Mouse (Mus musculus) lung, postnatal 10 days (tissue): Measurements from ENCODE around the gene Scgb1b11.
"Not testable (repeated sequence)": the region's sequence is repeated elsewhere in the genome, so short reads cannot be mapped to it uniquely, and the experiment has no call there.

Experiments used
- DNase-seq: peaks from one replicate; pipeline ENCODE4 v3.0.0; 2021

Gene Scgb1b11

GRCm38 (mm10) chr7:32222540-32222939 is at the start of gene Scgb1b11:
Gene Scgb1b11 (plus strand): TSS chr7:32222840.
- DNase-seq: not testable (repeated sequence)

GRCm38 (mm10) chr7:32211045-32211444 is 11.6 kb upstream of the Scgb1b11 start, which contains the start of gene Scgb2b11:
Gene Scgb2b11 (minus strand): TSS chr7:32211145.
- DNase-seq: not testable (repeated sequence)
